Mouse (Mus musculus): ENCODE results near the gene Ndfip2.
A peak's percentile ranks its signal among the peaks of the same experiment; 100 is the strongest.

Ndfip2 gene

GRCm38 (mm10) chr14:105258379-105259034, at the start of gene Ndfip2:
Ndfip2 (plus strand) TSS chr14:105258573.
- DNase-seq, result peak; percentile 81 to 82

GRCm38 (mm10) chr14:105219525-105220376, 38.6 kb upstream of the Ndfip2 start:
- no peak for DNase-seq

- DNase-seq, result no peak
These were observed 36.1 kb upstream of the Ndfip2 start for GRCm38 (mm10) chr14:105222240-105222639.

- DNase-seq, result no peak
These were observed 32.6 kb upstream of the Ndfip2 start for GRCm38 (mm10) chr14:105225790-105226189.

- peak in 1 of 2 experiments; percentile 6 for DNase-seq
These were observed 26.0 kb upstream of the Ndfip2 start for GRCm38 (mm10) chr14:105232421-105232820.

- DNase-seq, result no peak
These were observed 21.8 kb upstream of the Ndfip2 start for GRCm38 (mm10) chr14:105236596-105236995.

GRCm38 (mm10) chr14:105237736-105238135, 20.6 kb upstream of the Ndfip2 start:
- no peak for DNase-seq

- no peak for DNase-seq
These were observed 19.8 kb upstream of the Ndfip2 start for GRCm38 (mm10) chr14:105238450-105239038.

- DNase-seq, result no peak
These were observed 18.3 kb upstream of the Ndfip2 start for GRCm38 (mm10) chr14:105240120-105240519.

- no peak for DNase-seq
These were observed 14.4 kb upstream of the Ndfip2 start for GRCm38 (mm10) chr14:105243805-105244443.

GRCm38 (mm10) chr14:105251038-105251437, 7.3 kb upstream of the Ndfip2 start:
- no peak for DNase-seq

GRCm38 (mm10) chr14:105253304-105253703, 5.1 kb upstream of the Ndfip2 start:
- no peak for DNase-seq

GRCm38 (mm10) chr14:105254401-105254800, 4.0 kb upstream of the Ndfip2 start:
- DNase-seq, result no peak

GRCm38 (mm10) chr14:105255620-105256019, 2.8 kb upstream of the Ndfip2 start:
- DNase-seq, result no peak

- peak; percentile 51 to 60 for DNase-seq
These were observed 885 bp downstream of the Ndfip2 start for GRCm38 (mm10) chr14:105259035-105259880.

GRCm38 (mm10) chr14:105262923-105263322, 4.5 kb downstream of the Ndfip2 start:
- DNase-seq, result no peak

- DNase-seq, result no peak
These were observed 8.7 kb downstream of the Ndfip2 start for GRCm38 (mm10) chr14:105267095-105267494.

- no peak for DNase-seq
These were observed 13.7 kb downstream of the Ndfip2 start for GRCm38 (mm10) chr14:105272030-105272429.

- no peak for DNase-seq
These were observed 14.2 kb downstream of the Ndfip2 start for GRCm38 (mm10) chr14:105272539-105272938.

- DNase-seq, result no peak
These were observed 16.8 kb downstream of the Ndfip2 start for GRCm38 (mm10) chr14:105275196-105275595.

GRCm38 (mm10) chr14:105277277-105277676, 18.9 kb downstream of the Ndfip2 start:
- no peak for DNase-seq

GRCm38 (mm10) chr14:105284062-105284461, 25.7 kb downstream of the Ndfip2 start:
- no peak for DNase-seq

Data from thymus, adult 18-20 months (tissue).